Mouse (Mus musculus) ES-E14 (cell line): Measurements from ENCODE around the gene Best2.

Experiments
- CHD2 ChIP-seq: IDR thresholded peaks from 2 replicates; pipeline ENCODE4 v1.6.1; 2014; ENCODE audit warnings: mild to moderate bottlenecking, low read depth, low read length, inconsistent platforms
- HCFC1 ChIP-seq: IDR thresholded peaks from 2 replicates; pipeline ENCODE4 v1.6.1; 2012; ENCODE audit warnings: low read length, inconsistent platforms, borderline replicate concordance; ENCODE audit not compliant: insufficient read depth
- MAFK ChIP-seq: IDR thresholded peaks from 2 replicates; pipeline ENCODE4 v1.6.1; 2014; ENCODE audit warnings: mild to moderate bottlenecking, low read depth, low read length, inconsistent platforms; ENCODE audit not compliant: insufficient read depth
- ZC3H11A ChIP-seq: IDR thresholded peaks from 2 replicates; pipeline ENCODE4 v1.6.1; 2012; ENCODE audit warnings: low read depth, mild to moderate bottlenecking, inconsistent platforms, low read length, borderline replicate concordance
- ZNF384 ChIP-seq: IDR thresholded peaks from 2 replicates; pipeline ENCODE4 v1.6.1; 2012; ENCODE audit warnings: low read depth, low read length, inconsistent platforms

DNA sequence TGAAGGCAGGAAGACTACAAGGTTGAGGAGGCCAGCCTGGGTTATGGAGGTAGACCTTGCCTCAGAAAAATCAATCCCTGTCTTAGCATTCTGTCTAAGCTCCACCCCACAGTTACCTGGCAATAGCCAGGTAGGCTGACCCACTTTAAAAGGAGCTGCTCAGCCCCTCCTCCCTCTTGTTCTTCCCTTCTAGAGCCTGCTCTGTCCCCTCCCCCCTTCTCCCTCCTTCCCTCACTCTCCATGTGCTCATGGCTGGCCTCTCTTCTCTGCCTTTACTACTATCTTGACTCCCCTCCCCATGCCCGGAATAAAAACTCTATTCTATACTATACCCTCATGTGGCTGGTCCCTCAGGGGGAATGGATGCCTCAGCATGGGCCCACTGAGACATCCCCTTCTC lies 19.5 kb upstream of the Best2 start:
- TF ChIP-seq ZNF384 (no peak), MAFK (no peak), HCFC1 (no peak), ZC3H11A (no peak), CHD2 (no peak)
